Mouse (Mus musculus): Measurements from ENCODE around the gene Ralgapb. TPM values are rescaled to one million over a fixed set of nuclear protein-coding genes. Genes with fewer than 3 reads are reported as not detected.

The Ralgapb gene
- polyA plus RNA-seq, 1 experiment from 2014 or later, result 17.5 TPM

GRCm38 (mm10) chr2:158501836-158502812, 92.5 kb downstream of the Ralgapb start, which contains the start of gene Adig:
Adig (plus strand) TSS chr2:158502612.
- no peak for ATAC-seq (ENCODE audit: low FRiP score, low read depth)
- no peaks in the 10 kb centered on the region for H3K9me3 ChIP-seq
- no peaks in the 10 kb centered on the region for H3K27me3 ChIP-seq
- no peak within 1 kb of the TSS for H3K4me3 ChIP-seq
- H3K9ac ChIP-seq, result no peak within 1 kb of the TSS
- 66% methylated on average over 11 of the region's 11 CpGs for WGBS
- H3K4me2 ChIP-seq (replicated peaks), result no peak within 1 kb of the TSS
- peaks cover 21% of the 10 kb centered on the region for H3K36me3 ChIP-seq
- H3K27ac ChIP-seq, result no peak within 1 kb of the TSS
- 0 out of 2 replicates have a peak, but pooled peaks cover 7% of the 10 kb centered on the region for H3K4me1 ChIP-seq

GRCm38 (mm10) chr2:158503226-158503625, 93.6 kb downstream of the Ralgapb start:
- Histone ChIP-seq H3K4me2 (replicated peaks) (no peak overlapping the region), H3K9me3 (no peaks in the 10 kb centered on the region), H3K4me1 (0 out of 2 replicates have a peak, but pooled peaks cover 7% of the 10 kb centered on the region), H3K4me3 (no peak overlapping the region), H3K27ac (no peak overlapping the region), H3K9ac (no peak overlapping the region), H3K27me3 (no peaks in the 10 kb centered on the region), H3K36me3 (peaks cover 10% of the 10 kb centered on the region)
- ATAC-seq (ENCODE audit: low FRiP score, low read depth), result no peak
- WGBS, result 83% methylated on average over 7 of the region's 7 CpGs

- Histone ChIP-seq H3K36me3 (peaks cover 10% of the 10 kb centered on the region), H3K9ac (no peak overlapping the region), H3K9me3 (no peaks in the 10 kb centered on the region), H3K27ac (no peak overlapping the region), H3K4me2 (replicated peaks) (no peak overlapping the region), H3K27me3 (no peaks in the 10 kb centered on the region), H3K4me1 (0 out of 2 replicates have a peak, but pooled peaks cover 7% of the 10 kb centered on the region), H3K4me3 (no peak overlapping the region)
- ATAC-seq (ENCODE audit: low FRiP score, low read depth), result no peak
- 45% methylated on average over 4 of the region's 4 CpGs for WGBS
Observed at GRCm38 (mm10) chr2:158503671-158504070, 94.0 kb downstream of the Ralgapb start.

DNA sequence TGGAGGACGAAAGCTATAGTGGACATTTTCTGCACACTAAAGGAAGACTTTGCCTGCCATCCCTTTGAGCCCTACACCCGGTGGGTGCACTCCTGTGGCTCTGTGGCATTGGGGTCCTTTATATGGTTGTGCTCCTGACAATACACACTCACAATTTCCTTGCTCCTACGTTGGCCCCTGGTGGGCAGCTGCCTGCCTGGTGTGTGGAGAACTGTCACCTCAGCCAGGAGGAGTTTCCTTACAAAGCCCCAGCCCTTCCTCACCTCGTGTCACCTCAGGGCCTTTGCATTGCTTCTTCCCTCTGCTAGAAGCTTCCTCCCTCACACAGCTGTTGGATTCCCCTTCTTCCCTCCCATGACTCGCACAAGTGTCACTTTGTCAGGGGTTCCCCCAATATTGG, 96.8 kb downstream of the Ralgapb start:
- no peaks in the 10 kb centered on the region for H3K9me3 ChIP-seq
- H3K4me2 ChIP-seq (replicated peaks), result no peak overlapping the region
- WGBS, result 74% methylated on average over 5 of the region's 5 CpGs
- H3K4me3 ChIP-seq, result no peak overlapping the region
- H3K9ac ChIP-seq, result no peak overlapping the region
- no peak overlapping the region for H3K27ac ChIP-seq
- H3K27me3 ChIP-seq, result no peaks in the 10 kb centered on the region
- H3K4me1 ChIP-seq, result peaks cover 7% of the 10 kb centered on the region; the same call in 1 of the 2 replicates
- H3K36me3 ChIP-seq, result no peaks in the 10 kb centered on the region
- ATAC-seq (ENCODE audit: low FRiP score, low read depth), result no peak

DNA sequence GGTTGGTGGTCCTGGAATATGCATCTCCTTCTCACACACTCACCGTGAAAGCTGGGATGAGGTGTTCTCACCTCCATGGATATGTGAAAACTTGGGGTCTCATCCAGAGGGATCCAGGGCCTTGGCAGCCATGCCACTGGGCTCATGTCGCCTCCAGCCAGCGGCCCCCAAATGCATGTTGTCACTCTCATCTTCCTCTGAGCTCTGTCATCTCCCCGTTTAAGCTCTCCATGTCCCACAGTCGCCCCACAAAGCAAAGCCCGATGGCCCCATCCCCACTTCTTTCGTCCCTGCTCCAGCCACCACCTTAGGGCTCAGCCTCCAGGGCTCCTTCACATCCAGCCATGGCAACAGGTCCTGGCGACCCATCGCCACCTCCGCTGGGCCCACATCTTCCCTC, 97.4 kb downstream of the Ralgapb start:
- Histone ChIP-seq H3K4me1 (peaks cover 4% of the 10 kb centered on the region; the same call in 1 of the 2 replicates), H3K4me3 (no peak overlapping the region), H3K27ac (no peak overlapping the region), H3K4me2 (replicated peaks) (no peak overlapping the region), H3K9me3 (no peaks in the 10 kb centered on the region), H3K9ac (no peak overlapping the region), H3K27me3 (no peaks in the 10 kb centered on the region), H3K36me3 (no peaks in the 10 kb centered on the region)
- no peak for ATAC-seq (ENCODE audit: low FRiP score, low read depth)
- WGBS, result 90% methylated on average over 10 of the region's 10 CpGs

DNA sequence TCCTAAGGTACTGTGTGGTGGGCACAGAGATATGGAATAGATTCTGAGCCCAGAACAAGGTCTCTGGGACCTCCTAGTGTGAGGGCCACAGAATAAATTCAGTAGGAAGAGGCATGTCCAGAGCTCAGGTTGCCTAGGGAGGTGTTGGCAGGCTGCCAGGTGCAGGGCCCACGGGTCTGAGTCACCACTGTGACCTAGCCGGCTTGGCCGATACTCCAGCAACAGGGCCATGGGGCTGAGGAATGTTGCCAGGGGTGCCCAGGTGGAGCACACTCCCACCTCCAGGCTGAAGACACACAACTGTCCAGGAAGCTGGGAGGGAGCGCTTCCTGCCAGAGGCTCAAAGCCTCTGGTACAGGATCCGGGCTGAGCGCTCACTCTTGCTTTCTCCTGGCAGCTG, 101.0 kb downstream of the Ralgapb start:
- no peak overlapping the region for H3K27ac ChIP-seq
- WGBS, result 62% methylated on average over 6 of the region's 6 CpGs
- H3K9me3 ChIP-seq, result no peaks in the 10 kb centered on the region
- no peak overlapping the region for H3K9ac ChIP-seq
- H3K27me3 ChIP-seq, result no peaks in the 10 kb centered on the region
- peaks cover 4% of the 10 kb centered on the region; the same call in 1 of the 2 replicates for H3K4me1 ChIP-seq
- no peak overlapping the region for H3K4me2 ChIP-seq (replicated peaks)
- H3K36me3 ChIP-seq, result no peaks in the 10 kb centered on the region
- H3K4me3 ChIP-seq, result no peak overlapping the region
- ATAC-seq (ENCODE audit: low FRiP score, low read depth), result no peak

DNA sequence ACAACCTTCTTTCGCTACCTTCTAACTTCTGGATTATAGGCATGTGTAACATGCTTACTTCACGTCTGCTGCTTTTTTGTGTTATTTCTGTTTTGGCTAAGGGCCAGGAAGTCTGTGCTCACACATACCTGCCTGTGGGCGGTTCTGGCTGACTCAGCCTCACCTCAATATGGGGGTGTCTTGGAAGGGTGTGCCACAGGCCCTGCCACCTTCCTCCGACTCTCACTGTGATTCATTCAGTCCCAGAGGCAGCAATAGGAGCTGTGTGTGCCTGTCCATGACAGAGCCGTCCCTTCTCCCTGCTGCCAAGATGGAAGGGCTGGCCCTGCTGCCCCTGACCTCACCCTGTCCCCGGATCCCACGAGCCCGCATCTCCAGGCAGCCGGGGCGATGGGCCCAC, 102.9 kb downstream of the Ralgapb start, which contains the start of gene Arhgap40:
TSS of gene Arhgap40 (plus strand) at position 269 of the 400 bp plus-strand sequence.
- no peak within 1 kb of the TSS for H3K4me3 ChIP-seq
- 81% methylated on average over 10 of the region's 10 CpGs for WGBS
- no peaks in the 10 kb centered on the region for H3K27me3 ChIP-seq
- H3K36me3 ChIP-seq, result no peaks in the 10 kb centered on the region
- no peak for ATAC-seq (ENCODE audit: low FRiP score, low read depth)
- H3K27ac ChIP-seq, result no peak within 1 kb of the TSS
- peaks cover 4% of the 10 kb centered on the region; the same call in 1 of the 2 replicates for H3K4me1 ChIP-seq
- H3K9me3 ChIP-seq, result no peaks in the 10 kb centered on the region
- no peak within 1 kb of the TSS for H3K4me2 ChIP-seq (replicated peaks)
- H3K9ac ChIP-seq, result no peak within 1 kb of the TSS

- WGBS, result 87% methylated on average over 12 of the region's 12 CpGs
- H3K36me3 ChIP-seq, result no peaks in the 10 kb centered on the region
- no peaks in the 10 kb centered on the region for H3K27me3 ChIP-seq
- no peak overlapping the region for H3K9ac ChIP-seq
- no peaks in the 10 kb centered on the region for H3K9me3 ChIP-seq
- H3K27ac ChIP-seq, result no peak overlapping the region
- ATAC-seq (ENCODE audit: low FRiP score, low read depth), result no peak
- peaks cover 4% of the 10 kb centered on the region; the same call in 1 of the 2 replicates for H3K4me1 ChIP-seq
- H3K4me3 ChIP-seq, result no peak overlapping the region
- no peak overlapping the region for H3K4me2 ChIP-seq (replicated peaks)
Observed at GRCm38 (mm10) chr2:158513821-158514336, 104.2 kb downstream of the Ralgapb start.

- H3K9me3 ChIP-seq, result 0 out of 2 replicates have a peak, but pooled peaks cover 5% of the 10 kb centered on the region
- WGBS, result 69% methylated on average over 6 of the region's 6 CpGs
- H3K4me3 ChIP-seq, result no peak overlapping the region
- H3K27ac ChIP-seq, result no peak overlapping the region
- H3K36me3 ChIP-seq, result no peaks in the 10 kb centered on the region
- H3K4me2 ChIP-seq (replicated peaks), result no peak overlapping the region
- no peaks in the 10 kb centered on the region for H3K27me3 ChIP-seq
- no peak for ATAC-seq (ENCODE audit: low FRiP score, low read depth)
- H3K4me1 ChIP-seq, result no peaks in the 10 kb centered on the region
- no peak overlapping the region for H3K9ac ChIP-seq
Observed at GRCm38 (mm10) chr2:158518583-158518982, 108.9 kb downstream of the Ralgapb start.

DNA sequence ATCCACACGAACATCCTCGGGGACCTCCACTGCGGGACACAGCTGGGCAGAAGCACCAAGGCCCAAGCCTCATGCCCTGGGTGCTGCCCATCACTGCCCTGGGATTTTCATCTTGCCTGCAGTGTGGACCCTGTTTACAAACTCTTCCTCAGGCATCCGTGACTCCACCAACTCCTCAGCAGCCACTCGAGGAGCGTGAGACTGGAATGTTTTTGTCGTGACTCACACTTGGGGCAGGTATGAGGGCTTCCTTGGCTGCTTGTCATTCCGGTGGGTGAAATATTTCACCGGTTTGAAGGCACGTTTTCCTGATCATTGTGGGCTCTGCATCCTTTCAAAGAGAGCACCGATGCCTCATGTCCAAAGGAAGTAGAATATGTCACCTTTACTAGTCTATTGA, 109.4 kb downstream of the Ralgapb start:
- Histone ChIP-seq H3K4me3 (no peak overlapping the region), H3K27ac (no peak overlapping the region), H3K9me3 (0 out of 2 replicates have a peak, but pooled peaks cover 5% of the 10 kb centered on the region), H3K27me3 (no peaks in the 10 kb centered on the region), H3K9ac (no peak overlapping the region), H3K4me2 (replicated peaks) (no peak overlapping the region), H3K36me3 (no peaks in the 10 kb centered on the region), H3K4me1 (no peaks in the 10 kb centered on the region)
- WGBS, result 70% methylated on average over 11 of the region's 11 CpGs
- ATAC-seq (ENCODE audit: low FRiP score, low read depth), result no peak

GRCm38 (mm10) chr2:158519800-158520199, 110.2 kb downstream of the Ralgapb start:
- no peak overlapping the region for H3K27ac ChIP-seq
- no peak for ATAC-seq (ENCODE audit: low FRiP score, low read depth)
- no peak overlapping the region for H3K4me3 ChIP-seq
- no peak overlapping the region for H3K4me2 ChIP-seq (replicated peaks)
- H3K36me3 ChIP-seq, result no peaks in the 10 kb centered on the region
- H3K27me3 ChIP-seq, result no peaks in the 10 kb centered on the region
- H3K4me1 ChIP-seq, result no peaks in the 10 kb centered on the region
- 73% methylated on average over 6 of the region's 6 CpGs for WGBS
- H3K9me3 ChIP-seq, result 0 out of 2 replicates have a peak, but pooled peaks cover 5% of the 10 kb centered on the region
- no peak overlapping the region for H3K9ac ChIP-seq

DNA sequence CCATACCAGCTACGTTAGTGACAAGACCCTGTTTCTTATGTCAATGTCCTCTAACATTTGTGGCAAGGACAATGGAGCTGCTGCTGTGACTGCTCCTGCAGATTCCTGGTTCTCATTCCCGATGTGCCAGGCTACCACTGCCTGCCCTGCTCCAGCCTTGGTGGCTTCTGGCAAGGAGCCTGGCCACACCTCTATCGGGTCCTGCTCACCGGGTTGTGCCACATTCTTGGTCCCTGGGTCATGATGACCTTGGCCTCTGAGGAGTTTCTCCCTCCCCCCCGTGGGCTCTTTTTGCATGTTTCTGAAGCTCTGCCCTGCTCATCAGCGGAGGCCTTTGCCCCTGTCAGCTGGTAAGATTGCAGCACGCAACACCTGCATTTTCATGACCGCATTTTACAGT, 113.4 kb downstream of the Ralgapb start:
- WGBS, result 85% methylated on average over 8 of the region's 8 CpGs
- Histone ChIP-seq H3K36me3 (no peaks in the 10 kb centered on the region), H3K9me3 (0 out of 2 replicates have a peak, but pooled peaks cover 5% of the 10 kb centered on the region), H3K27ac (no peak overlapping the region), H3K4me2 (replicated peaks) (no peak overlapping the region), H3K4me1 (no peaks in the 10 kb centered on the region), H3K27me3 (no peaks in the 10 kb centered on the region), H3K9ac (no peak overlapping the region), H3K4me3 (no peak overlapping the region)
- ATAC-seq (ENCODE audit: low FRiP score, low read depth), result no peak

Measured in limb, embryonic 13.5 days (tissue).